Mouse (Mus musculus): ENCODE results near the gene Tph1. TPM values are rescaled to one million over a fixed set of nuclear protein-coding genes. Genes with fewer than 3 reads are reported as not detected.
"Not testable (repeated sequence)": the region's sequence is repeated elsewhere in the genome, so short reads cannot be mapped to it uniquely, and the experiment has no call there.

Gene Tph1
- polyA plus RNA-seq, 1 experiment from 2014 or later: 0.67 TPM

GRCm38 (mm10) chr7:46680732-46681131 lies 8.4 kb upstream of the Tph1 start:
- Histone ChIP-seq H3K9ac (no peak overlapping the region), H3K4me2 (no peak overlapping the region), H3K27ac (no peak overlapping the region), H3K27me3 (replicated peaks) (no peaks in the 10 kb centered on the region), H3K4me3 (replicated peaks) (no peak overlapping the region), H3K9me3 (no peaks in the 10 kb centered on the region), H3K36me3 (no peaks in the 10 kb centered on the region), H3K4me1 (no peaks in the 10 kb centered on the region)
- no peak for ATAC-seq (ENCODE audit: insufficient read depth, low FRiP score, low read depth)

GRCm38 (mm10) chr7:46679044-46679443 lies 6.7 kb upstream of the Tph1 start:
- H3K36me3 ChIP-seq; H3K9ac ChIP-seq; H3K4me3 ChIP-seq (replicated peaks); H3K4me2 ChIP-seq; ATAC-seq (ENCODE audit: insufficient read depth, low FRiP score, low read depth); H3K27me3 ChIP-seq (replicated peaks); H3K27ac ChIP-seq; H3K4me1 ChIP-seq; H3K9me3 ChIP-seq: not testable (repeated sequence)
- WGBS: 81% methylated on average over 7 of the region's 7 CpGs

- no peaks in the 10 kb centered on the region for H3K36me3 ChIP-seq
- H3K4me3 ChIP-seq (replicated peaks): no peak overlapping the region
- H3K27ac ChIP-seq: no peak overlapping the region
- no peaks in the 10 kb centered on the region for H3K9me3 ChIP-seq
- H3K27me3 ChIP-seq (replicated peaks): no peaks in the 10 kb centered on the region
- H3K4me1 ChIP-seq: no peaks in the 10 kb centered on the region
- WGBS: 59% methylated on average over 3 of the region's 3 CpGs
- H3K4me2 ChIP-seq: no peak overlapping the region
- no peak overlapping the region for H3K9ac ChIP-seq
- ATAC-seq (ENCODE audit: insufficient read depth, low FRiP score, low read depth): no peak
Observed at GRCm38 (mm10) chr7:46678417-46678816, 6.1 kb upstream of the Tph1 start.

GRCm38 (mm10) chr7:46676808-46677360 lies 4.5 kb upstream of the Tph1 start:
- no peak overlapping the region for H3K9ac ChIP-seq
- H3K4me2 ChIP-seq: no peak overlapping the region
- no peak overlapping the region for H3K4me3 ChIP-seq (replicated peaks)
- no peaks in the 10 kb centered on the region for H3K9me3 ChIP-seq
- no peaks in the 10 kb centered on the region for H3K27me3 ChIP-seq (replicated peaks)
- no peaks in the 10 kb centered on the region for H3K36me3 ChIP-seq
- no peaks in the 10 kb centered on the region for H3K4me1 ChIP-seq
- no peak; the same call in 1 of the 2 replicates for ATAC-seq (ENCODE audit: insufficient read depth, low FRiP score, low read depth)
- WGBS: 54% methylated on average over 5 of the region's 5 CpGs
- no peak overlapping the region for H3K27ac ChIP-seq

- 81% methylated on average over 8 of the region's 8 CpGs for WGBS
- H3K27ac ChIP-seq: no peak overlapping the region
- H3K4me3 ChIP-seq (replicated peaks): no peak overlapping the region
- no peaks in the 10 kb centered on the region for H3K27me3 ChIP-seq (replicated peaks)
- no peaks in the 10 kb centered on the region for H3K36me3 ChIP-seq
- ATAC-seq (ENCODE audit: insufficient read depth, low FRiP score, low read depth): no peak
- no peak overlapping the region for H3K9ac ChIP-seq
- no peaks in the 10 kb centered on the region for H3K9me3 ChIP-seq
- no peak overlapping the region for H3K4me2 ChIP-seq
- H3K4me1 ChIP-seq: no peaks in the 10 kb centered on the region
Observed at GRCm38 (mm10) chr7:46675886-46676285, 3.5 kb upstream of the Tph1 start.

- H3K27me3 ChIP-seq (replicated peaks): no peaks in the 10 kb centered on the region
- no peaks in the 10 kb centered on the region for H3K36me3 ChIP-seq
- no peak for ATAC-seq (ENCODE audit: insufficient read depth, low FRiP score, low read depth)
- H3K9ac ChIP-seq: no peak overlapping the region
- H3K9me3 ChIP-seq: no peaks in the 10 kb centered on the region
- H3K4me3 ChIP-seq (replicated peaks): no peak overlapping the region
- no peaks in the 10 kb centered on the region for H3K4me1 ChIP-seq
- WGBS: 92% methylated on average over 7 of the region's 7 CpGs
- H3K4me2 ChIP-seq: no peak overlapping the region
- H3K27ac ChIP-seq: no peak overlapping the region
Observed at GRCm38 (mm10) chr7:46675061-46675460, 2.7 kb upstream of the Tph1 start.

- Histone ChIP-seq H3K9ac (no peak overlapping the region), H3K4me3 (replicated peaks) (no peak overlapping the region), H3K9me3 (no peaks in the 10 kb centered on the region), H3K27me3 (replicated peaks) (peaks cover 5% of the 10 kb centered on the region; the same call in 1 of the 2 replicates), H3K4me2 (peak overlapping the region; percentile 32), H3K4me1 (0 out of 2 replicates have a peak, but pooled peaks cover 4% of the 10 kb centered on the region), H3K36me3 (no peaks in the 10 kb centered on the region), H3K27ac (no peak overlapping the region)
- no peak for ATAC-seq (ENCODE audit: insufficient read depth, low FRiP score, low read depth)
- WGBS: 2% methylated on average over 21 of the region's 21 CpGs
Observed at GRCm38 (mm10) chr7:46667256-46667655, 5.1 kb downstream of the Tph1 start.

- 0 out of 2 replicates have a peak, but pooled peaks cover 4% of the 10 kb centered on the region for H3K4me1 ChIP-seq
- H3K9ac ChIP-seq: no peak overlapping the region
- H3K9me3 ChIP-seq: no peaks in the 10 kb centered on the region
- WGBS: 30% methylated on average over 9 of the region's 9 CpGs
- H3K4me2 ChIP-seq: no peak overlapping the region
- H3K4me3 ChIP-seq (replicated peaks): no peak overlapping the region
- no peak for ATAC-seq (ENCODE audit: insufficient read depth, low FRiP score, low read depth)
- no peak overlapping the region for H3K27ac ChIP-seq
- no peaks in the 10 kb centered on the region for H3K36me3 ChIP-seq
- peaks cover 5% of the 10 kb centered on the region; the same call in 1 of the 2 replicates for H3K27me3 ChIP-seq (replicated peaks)
Observed at GRCm38 (mm10) chr7:46665236-46665635, 7.1 kb downstream of the Tph1 start.

- Histone ChIP-seq H3K27me3 (replicated peaks) (peaks cover 3% of the 10 kb centered on the region; the same call in 1 of the 2 replicates), H3K36me3 (no peaks in the 10 kb centered on the region), H3K4me2 (no peak overlapping the region), H3K4me3 (replicated peaks) (no peak overlapping the region), H3K9me3 (no peaks in the 10 kb centered on the region), H3K9ac (no peak overlapping the region), H3K4me1 (no peaks in the 10 kb centered on the region), H3K27ac (no peak overlapping the region)
- ATAC-seq (ENCODE audit: insufficient read depth, low FRiP score, low read depth): no peak
- WGBS: 50% methylated on average over 18 of the region's 18 CpGs
Observed at GRCm38 (mm10) chr7:46661591-46662090, 10.7 kb downstream of the Tph1 start.

GRCm38 (mm10) chr7:46652279-46652678 lies 20.1 kb downstream of the Tph1 start:
- H3K4me3 ChIP-seq (replicated peaks): no peak overlapping the region
- H3K36me3 ChIP-seq: no peaks in the 10 kb centered on the region
- 55% methylated on average over 2 of the region's 2 CpGs for WGBS
- H3K27me3 ChIP-seq (replicated peaks): no peaks in the 10 kb centered on the region
- H3K9me3 ChIP-seq: no peaks in the 10 kb centered on the region
- ATAC-seq (ENCODE audit: insufficient read depth, low FRiP score, low read depth): no peak
- H3K27ac ChIP-seq: no peak overlapping the region
- H3K9ac ChIP-seq: no peak overlapping the region
- no peak overlapping the region for H3K4me2 ChIP-seq
- H3K4me1 ChIP-seq: no peaks in the 10 kb centered on the region

- not testable (repeated sequence) for H3K9ac ChIP-seq; H3K36me3 ChIP-seq; H3K9me3 ChIP-seq; H3K27ac ChIP-seq; H3K4me3 ChIP-seq (replicated peaks); H3K4me1 ChIP-seq; H3K4me2 ChIP-seq; ATAC-seq (ENCODE audit: insufficient read depth, low FRiP score, low read depth); H3K27me3 ChIP-seq (replicated peaks)
- WGBS: 47% methylated on average over 5 of the region's 5 CpGs
Observed at GRCm38 (mm10) chr7:46650231-46650630, 22.1 kb downstream of the Tph1 start.

- ATAC-seq (ENCODE audit: insufficient read depth, low FRiP score, low read depth): no peak
- no peak overlapping the region for H3K4me2 ChIP-seq
- H3K4me3 ChIP-seq (replicated peaks): no peak overlapping the region
- WGBS: 64% methylated on average over 4 of the region's 4 CpGs
- H3K9me3 ChIP-seq: no peaks in the 10 kb centered on the region
- H3K36me3 ChIP-seq: no peaks in the 10 kb centered on the region
- H3K9ac ChIP-seq: no peak overlapping the region
- H3K27me3 ChIP-seq (replicated peaks): no peaks in the 10 kb centered on the region
- no peaks in the 10 kb centered on the region for H3K4me1 ChIP-seq
- no peak overlapping the region for H3K27ac ChIP-seq
Observed at GRCm38 (mm10) chr7:46648431-46649140, 23.8 kb downstream of the Tph1 start.
